Mouse (Mus musculus) limb, embryonic 11.5 days (tissue): ENCODE measurements around the gene Minos1. TPM values are rescaled to one million over a fixed set of nuclear protein-coding genes. Genes with fewer than 3 reads are reported as not detected.

Experiments used
- ATAC-seq: fragments of 200-750 bp; cut with Nextera tagmentation; 2 replicates; pipeline ENCODE4 v1.8.0; 2017; ENCODE audit warnings: low read depth; ENCODE audit not compliant: insufficient number of reproducible peaks, low FRiP score, low TSS enrichment
- DNase-seq: peaks from one replicate; pipeline ENCODE4 v3.0.0-alpha.2; 2015; ENCODE audit warnings: low spot score
- H3K27ac ChIP-seq: fragments of 300-500 bp; sonication (generic); replicated peaks from 2 replicates; pipeline ENCODE4 v1.5.1; 2014; ENCODE audit warnings: low read depth, mild to moderate bottlenecking, low read length
- H3K27me3 ChIP-seq: fragments of 300-500 bp; sonication (generic); 2 replicates; pipeline ENCODE4 v1.6.1; 2014; ENCODE audit warnings: mild to moderate bottlenecking, low read length, mixed read lengths; ENCODE audit not compliant: control insufficient read depth, insufficient read depth
- H3K36me3 ChIP-seq: fragments of 300-500 bp; sonication (generic); 2 replicates; pipeline ENCODE4 v1.6.1; 2014; ENCODE audit warnings: mild to moderate bottlenecking, low read length, moderate library complexity, mixed read lengths; ENCODE audit not compliant: control insufficient read depth, insufficient read depth
- H3K4me1 ChIP-seq: fragments of 300-500 bp; sonication (generic); 2 replicates; pipeline ENCODE4 v1.6.1; 2014; ENCODE audit warnings: low read length, mixed read lengths; ENCODE audit not compliant: control insufficient read depth, insufficient read depth
- H3K4me2 ChIP-seq: fragments of 300-500 bp; sonication (generic); 2 replicates; pipeline ENCODE4 v1.6.1; 2014; ENCODE audit warnings: low read depth, mild to moderate bottlenecking, moderate library complexity; ENCODE audit not compliant: severe bottlenecking
- H3K4me3 ChIP-seq: fragments of 300-500 bp; sonication (generic); 2 replicates; pipeline ENCODE4 v1.5.1; 2014; ENCODE audit warnings: low read depth, low read length
- H3K9ac ChIP-seq: fragments of 300-500 bp; sonication (generic); 2 replicates; pipeline ENCODE4 v1.6.1; 2014; ENCODE audit warnings: mild to moderate bottlenecking, low read length
- H3K9me3 ChIP-seq: fragments of 300-500 bp; sonication (generic); 2 replicates; pipeline ENCODE4 v1.6.1; 2016; ENCODE audit warnings: low read length; ENCODE audit not compliant: control insufficient read depth
- WGBS: fragments of 180-500 bp; shearing (Covaris S2); extraction: QIAGEN DNeasy Blood & Tissue Kit; methylation state at CpG from one replicate; pipeline ENCODE4 v1.1.7; 2014; 5-methylcytosine and 5-hydroxymethylcytosine counted together
- polyA plus RNA-seq: library from polyadenylated mRNA; unstranded; fragments of >200 nt; fragmentation: Nextera tagmentation; extraction: Ambion mirVana; gene quantifications from 2 replicates; pipeline ENCODE4 v1.2.1, GENCODE M21; 2014

The Minos1 gene
- polyA plus RNA-seq, 1 experiment from 2014 or later: 456 TPM

- DNase-seq: no peak
- WGBS: 88% methylated on average over 4 of the region's 4 CpGs
- no peaks in the 10 kb centered on the region for H3K36me3 ChIP-seq
- H3K9ac ChIP-seq: no peak overlapping the region
- H3K9me3 ChIP-seq: no peaks in the 10 kb centered on the region
- no peak overlapping the region for H3K4me2 ChIP-seq
- H3K4me1 ChIP-seq: no peaks in the 10 kb centered on the region
- H3K27me3 ChIP-seq: no peaks in the 10 kb centered on the region
- no peak overlapping the region for H3K27ac ChIP-seq
- no peak overlapping the region for H3K4me3 ChIP-seq
- ATAC-seq: no peak
Observed at GRCm38 (mm10) chr4:139120281-139120814, 10.6 kb downstream of the Minos1 start.

DNA sequence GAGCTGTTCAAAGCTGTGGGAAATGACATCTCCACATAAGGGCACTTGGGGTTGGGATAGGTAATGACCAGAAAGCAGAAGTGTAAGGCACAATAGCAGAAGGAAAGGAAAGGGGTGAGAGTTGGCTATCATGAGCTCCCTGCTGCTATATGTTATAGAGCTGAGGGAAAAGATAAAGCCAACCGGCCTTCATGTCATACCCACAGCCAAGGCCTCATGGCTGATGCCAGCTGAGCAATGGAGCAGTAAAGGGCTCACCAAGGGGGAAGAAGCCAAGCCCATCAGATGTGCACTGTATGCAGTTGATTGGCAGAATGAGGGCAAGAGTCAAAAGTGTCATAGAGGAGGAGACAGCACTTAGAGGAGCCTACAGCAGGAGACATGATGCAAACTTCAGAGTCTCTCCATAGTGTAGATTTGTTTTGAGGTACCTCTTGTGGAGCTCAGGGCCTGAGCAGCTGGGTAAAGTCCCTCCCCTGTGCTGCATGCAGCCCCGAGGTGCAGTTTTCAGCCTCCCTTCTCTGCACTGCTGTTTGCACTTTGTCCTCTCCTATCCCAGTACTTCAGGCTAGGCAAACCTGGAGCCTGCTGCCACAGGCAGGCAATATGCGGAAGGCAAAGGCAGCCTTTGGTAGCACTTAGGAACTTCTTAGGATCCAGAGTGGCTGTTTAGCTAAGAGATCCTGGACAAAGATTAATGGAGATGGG is 14.4 kb downstream of the Minos1 start:
- Histone ChIP-seq H3K9me3 (no peaks in the 10 kb centered on the region), H3K27ac (no peak overlapping the region), H3K4me1 (no peaks in the 10 kb centered on the region), H3K9ac (no peak overlapping the region), H3K36me3 (no peaks in the 10 kb centered on the region), H3K27me3 (no peaks in the 10 kb centered on the region), H3K4me3 (no peak overlapping the region), H3K4me2 (no peak overlapping the region)
- ATAC-seq (no peak), DNase-seq (no peak)
- WGBS: 88% methylated on average over 3 of the region's 3 CpGs

GRCm38 (mm10) chr4:139115721-139116120 is 15.2 kb downstream of the Minos1 start:
- H3K36me3 ChIP-seq: no peaks in the 10 kb centered on the region
- no peaks in the 10 kb centered on the region for H3K4me1 ChIP-seq
- DNase-seq (peak; percentile 38), ATAC-seq (no peak)
- H3K9me3 ChIP-seq: no peaks in the 10 kb centered on the region
- H3K27ac ChIP-seq: no peak overlapping the region
- H3K9ac ChIP-seq: no peak overlapping the region
- H3K27me3 ChIP-seq: no peaks in the 10 kb centered on the region
- 83% methylated on average over 5 of the region's 5 CpGs for WGBS
- H3K4me2 ChIP-seq: no peak overlapping the region
- no peak overlapping the region for H3K4me3 ChIP-seq

DNA sequence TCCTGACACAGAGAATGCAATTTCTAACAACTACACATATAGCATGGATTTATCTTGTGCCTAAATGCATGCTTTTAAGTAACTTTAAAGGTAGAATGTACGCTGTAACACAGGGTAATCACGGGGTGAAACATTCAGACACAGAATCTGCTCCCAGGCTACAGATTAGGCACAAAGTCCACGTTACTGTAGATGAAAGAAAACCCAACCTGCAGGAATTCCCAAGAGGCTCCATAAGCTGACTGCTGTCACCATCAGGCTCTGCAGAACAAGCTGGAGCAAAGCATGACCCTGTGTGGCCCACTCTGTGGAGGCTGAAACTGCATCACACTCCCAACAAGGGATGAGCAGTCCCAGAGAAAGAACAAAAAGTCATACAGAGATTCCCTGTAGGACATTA is 18.4 kb downstream of the Minos1 start:
- no peaks in the 10 kb centered on the region for H3K9me3 ChIP-seq
- H3K27me3 ChIP-seq: no peaks in the 10 kb centered on the region
- H3K4me1 ChIP-seq: no peaks in the 10 kb centered on the region
- no peak overlapping the region for H3K4me2 ChIP-seq
- no peak overlapping the region for H3K27ac ChIP-seq
- no peaks in the 10 kb centered on the region for H3K36me3 ChIP-seq
- no peak overlapping the region for H3K9ac ChIP-seq
- DNase-seq (no peak), ATAC-seq (no peak)
- no peak overlapping the region for H3K4me3 ChIP-seq
- 72% methylated on average over 3 of the region's 3 CpGs for WGBS

- H3K27me3 ChIP-seq: no peaks in the 10 kb centered on the region
- no peak overlapping the region for H3K4me2 ChIP-seq
- ATAC-seq (no peak), DNase-seq (no peak)
- no peaks in the 10 kb centered on the region for H3K36me3 ChIP-seq
- H3K9ac ChIP-seq: no peak overlapping the region
- H3K4me3 ChIP-seq: no peak overlapping the region
- no peaks in the 10 kb centered on the region for H3K9me3 ChIP-seq
- H3K27ac ChIP-seq: no peak overlapping the region
- H3K4me1 ChIP-seq: no peaks in the 10 kb centered on the region
- 65% methylated on average over 3 of the region's 3 CpGs for whole genome bisulfite sequencing
Observed at GRCm38 (mm10) chr4:139111421-139111820, 19.5 kb downstream of the Minos1 start.

- Histone ChIP-seq H3K4me3 (no peak overlapping the region), H3K9me3 (no peaks in the 10 kb centered on the region), H3K27ac (no peak overlapping the region; the same call in 1 of the 2 replicates)
Observed at GRCm38 (mm10) chr4:139110858-139111257, 20.1 kb downstream of the Minos1 start.

DNA sequence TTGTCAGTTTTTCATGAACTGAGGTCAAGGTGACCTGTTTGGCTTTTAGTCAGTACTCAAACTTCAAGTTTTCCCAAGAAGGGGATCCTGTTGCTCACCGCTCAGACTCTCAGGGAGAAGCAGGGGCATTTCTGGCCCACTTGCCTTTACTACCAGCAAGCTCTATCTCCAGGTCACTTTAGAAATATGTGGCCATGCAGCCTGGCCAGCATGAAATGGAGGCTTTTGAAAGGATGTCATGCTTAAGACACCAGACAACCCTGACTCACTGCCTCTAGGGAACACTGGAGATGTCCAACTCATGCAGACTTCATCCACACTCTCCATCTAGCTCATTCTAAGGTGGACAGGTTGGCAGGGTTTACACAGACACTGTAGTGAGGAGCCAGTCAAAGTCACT is 25.5 kb downstream of the Minos1 start:
- DNase-seq (no peak), ATAC-seq (no peak)
- Histone ChIP-seq H3K4me2 (no peak overlapping the region), H3K9me3 (no peaks in the 10 kb centered on the region), H3K4me1 (no peaks in the 10 kb centered on the region), H3K36me3 (peaks cover 11% of the 10 kb centered on the region), H3K9ac (no peak overlapping the region), H3K4me3 (no peak overlapping the region), H3K27ac (no peak overlapping the region), H3K27me3 (no peaks in the 10 kb centered on the region)
- WGBS: 98% methylated on average over 1 of the region's 1 CpGs

More at GRCm38 (mm10) chr4:139110858-139111257, 20.1 kb downstream of the Minos1 start:
- Histone ChIP-seq H3K4me2 (no peak overlapping the region), H3K9ac (no peak overlapping the region), H3K36me3 (no peaks in the 10 kb centered on the region), H3K27me3 (no peaks in the 10 kb centered on the region), H3K4me1 (no peaks in the 10 kb centered on the region)
- no peak for DNase-seq
- no peak for ATAC-seq
- 63% methylated on average over 3 of the region's 3 CpGs for WGBS

- Histone ChIP-seq H3K9ac (no peak overlapping the region), H3K9me3 (no peaks in the 10 kb centered on the region), H3K4me3 (no peak overlapping the region), H3K36me3 (peaks cover 11% of the 10 kb centered on the region), H3K4me1 (no peaks in the 10 kb centered on the region), H3K27ac (no peak overlapping the region), H3K27me3 (no peaks in the 10 kb centered on the region), H3K4me2 (no peak overlapping the region)
- WGBS: 75% methylated on average over 6 of the region's 6 CpGs
- DNase-seq: no peak
- no peak for ATAC-seq
Observed at GRCm38 (mm10) chr4:139101546-139101945, 29.4 kb downstream of the Minos1 start.

- H3K36me3 ChIP-seq: peaks cover 11% of the 10 kb centered on the region
- no peaks in the 10 kb centered on the region for H3K27me3 ChIP-seq
- H3K4me1 ChIP-seq: no peaks in the 10 kb centered on the region
- WGBS: 96% methylated on average over 8 of the region's 8 CpGs
- DNase-seq (no peak), ATAC-seq (no peak)
- H3K4me2 ChIP-seq: no peak overlapping the region
- H3K9me3 ChIP-seq: no peaks in the 10 kb centered on the region
- H3K4me3 ChIP-seq: no peak overlapping the region
- no peak overlapping the region for H3K27ac ChIP-seq
- no peak overlapping the region for H3K9ac ChIP-seq
Observed at GRCm38 (mm10) chr4:139100326-139100725, 30.6 kb downstream of the Minos1 start.
